11 mouse cellular contexts compared by ENCODE assay signal in genomic region chr19:20796001-20796400, GRCm38 (mm10).
"Had no signal": no experiment of that assay in that cellular context is flagged by ENCODE, and none has a peak within 500 bp of the region (broad histone marks: within the 10 kb centered on the region; RNA-seq: fewer than 3 reads in every experiment).

No protein-coding gene starts in this region.

- H3K4me1 ChIP-seq: kidney, embryonic 15.5 days; liver, embryonic 13.5 days had no signal

- H3K4me2 ChIP-seq: kidney, embryonic 15.5 days; liver, embryonic 13.5 days; midbrain, embryonic 13.5 days had no signal

- H3K27ac ChIP-seq: kidney, embryonic 15.5 days; left cerebral cortex, adult 2 months; liver, embryonic 13.5 days; midbrain, embryonic 13.5 days had no signal

- H3K9ac ChIP-seq: kidney, embryonic 15.5 days; liver, embryonic 13.5 days; liver, postnatal 0 days; midbrain, embryonic 13.5 days had no signal

- H3K9me3 ChIP-seq: kidney, embryonic 15.5 days; liver, embryonic 13.5 days; midbrain, embryonic 13.5 days had no signal

- H3K4me3 ChIP-seq: kidney, embryonic 15.5 days; left cerebral cortex, adult 2 months; liver, embryonic 13.5 days; midbrain, embryonic 13.5 days had no signal

- ATAC-seq: liver, postnatal 0 days; midbrain, embryonic 13.5 days had no signal

- DNase-seq: kidney, adult 18-20 months; liver; liver, embryonic 13.5 days; liver, postnatal 0 days; lung, postnatal 36 days; right cerebral cortex, adult 18-20 months; right cerebral cortex, postnatal 25 days; thymus, postnatal 14 days had no signal

- H3K27me3 ChIP-seq: kidney, embryonic 15.5 days; liver, embryonic 13.5 days; midbrain, embryonic 13.5 days had no signal

- H3K36me3 ChIP-seq: kidney, embryonic 15.5 days; liver, embryonic 13.5 days; midbrain, embryonic 13.5 days had no signal
